Mouse (Mus musculus) CH12.LX (cell line): Measurements from ENCODE around the gene Trim29.

Source experiments
- CHD2 ChIP-seq: IDR thresholded peaks from 2 replicates; pipeline ENCODE4 v1.6.1; 2011; ENCODE audit warnings: low read length, improper control_type of control experiment
- CTCF ChIP-seq, 2 experiments: IDR thresholded peaks in 1 of 2; conservative IDR thresholded peaks in 1 of 2; 2 replicates each; pipeline ENCODE4 v1.5.1; 2011 to 2012; ENCODE audit warnings: low read depth in 2 of 2, low read length in 2 of 2, improper control_type of control experiment in 1 of 2, inconsistent platforms in 1 of 2, mild to moderate bottlenecking in 1 of 2, moderate library complexity in 1 of 2
- ELF1 ChIP-seq: IDR thresholded peaks from 2 replicates; pipeline ENCODE4 v1.6.1; 2014; ENCODE audit warnings: low read depth, mild to moderate bottlenecking, inconsistent platforms, low read length, improper control_type of control experiment
- GABPA ChIP-seq: IDR thresholded peaks from 2 replicates; pipeline ENCODE4 v1.6.1; 2012; ENCODE audit warnings: low read depth, low read length, improper control_type of control experiment, inconsistent platforms; ENCODE audit not compliant: insufficient replicate concordance
- NRF1 ChIP-seq: IDR thresholded peaks from 2 replicates; pipeline ENCODE4 v1.6.1; 2014; ENCODE audit warnings: low read depth, mild to moderate bottlenecking, inconsistent platforms, low read length, improper control_type of control experiment, moderate library complexity
- POLR2A ChIP-seq: IDR thresholded peaks from 2 replicates; pipeline ENCODE4 v1.6.1; 2011; ENCODE audit warnings: low read depth, mild to moderate bottlenecking, improper control_type of control experiment, low read length
- UBTF ChIP-seq: IDR thresholded peaks from 2 replicates; pipeline ENCODE4 v1.6.1; 2012; ENCODE audit warnings: low read depth, mild to moderate bottlenecking, inconsistent platforms, low read length, improper control_type of control experiment, moderate library complexity
- ZKSCAN1 ChIP-seq: IDR thresholded peaks from 2 replicates; pipeline ENCODE4 v1.6.1; 2012; ENCODE audit warnings: low read depth, inconsistent platforms, low read length, improper control_type of control experiment, borderline replicate concordance
- ZMIZ1 ChIP-seq: IDR thresholded peaks from 2 replicates; pipeline ENCODE4 v1.6.1; 2012; ENCODE audit warnings: low read depth, mild to moderate bottlenecking, inconsistent platforms, low read length, improper control_type of control experiment

- no peak for TF ChIP-seq NRF1
- peak; percentile 60 to 73 for TF ChIP-seq CTCF (conservative IDR thresholded peaks at IDR 0.05 in 1 of 2, IDR thresholded peaks at IDR 0.05 in 1 of 2; ENCODE audit: low read depth in 2 of 2, low read length in 2 of 2)
- no peak for TF ChIP-seq ZMIZ1
- no peak for TF ChIP-seq CHD2
- TF ChIP-seq POLR2A, result no peak
- TF ChIP-seq ELF1, result no peak
- TF ChIP-seq ZKSCAN1, result no peak
- no peak for TF ChIP-seq UBTF
- TF ChIP-seq GABPA, result no peak
Measured at GRCm38 (mm10) chr9:43286870-43287269, 23.8 kb upstream of the Trim29 start.
